Mouse (Mus musculus): ENCODE data around the gene 1700037C18Rik.

Gene 1700037C18Rik

GRCm38 (mm10) chr16:3908537-3909111 is at the start of gene 1700037C18Rik, which contains the start of gene Cluap1:
Gene 1700037C18Rik, minus strand, starts transcription at chr16:3908689.
Gene Cluap1, plus strand, starts transcription at chr16:3908801.
- DNase-seq (ENCODE audit: low read depth, low spot score), result peak; percentile 85

- DNase-seq (ENCODE audit: low read depth, low spot score), result no peak
Measured at GRCm38 (mm10) chr16:3956369-3956768, 47.9 kb upstream of the 1700037C18Rik start.

DNA sequence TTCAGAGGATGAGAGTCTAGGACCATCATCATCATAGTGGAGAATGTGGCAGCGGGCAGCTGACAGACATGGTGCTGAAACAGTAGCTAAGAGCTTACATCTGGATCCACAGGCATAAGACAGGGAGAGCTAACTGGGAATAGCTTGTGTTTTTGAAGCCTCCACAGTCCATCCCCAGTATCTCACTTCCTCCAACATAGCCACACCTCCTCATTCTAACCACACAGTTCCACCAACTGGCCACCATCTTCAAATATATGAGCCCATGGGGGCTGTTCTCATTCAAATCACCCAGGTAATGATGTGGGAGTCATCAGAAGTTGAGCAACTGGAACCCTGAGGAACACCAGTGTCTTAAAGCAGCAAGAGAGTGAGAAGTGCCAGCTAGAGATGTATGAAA is 42.7 kb upstream of the 1700037C18Rik start:
- DNase-seq (ENCODE audit: low read depth, low spot score), result no peak

DNA sequence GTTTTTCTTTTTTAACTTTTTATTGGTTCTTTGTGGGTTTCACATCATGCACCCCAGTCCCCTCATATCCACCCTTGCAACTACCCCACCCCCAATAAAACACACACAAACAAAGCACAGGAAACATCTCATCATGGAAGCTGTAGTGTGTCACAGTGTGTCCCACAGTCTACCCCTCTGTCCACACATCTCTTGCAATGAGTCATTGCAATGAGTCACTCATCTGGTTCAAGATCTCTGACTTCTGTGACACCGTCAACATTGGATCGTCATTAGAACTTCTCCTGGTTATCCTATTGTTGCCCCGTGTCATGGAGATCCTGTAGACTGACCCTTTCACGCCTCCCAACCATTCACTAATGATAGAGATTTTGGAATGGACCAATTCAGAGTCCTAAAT is 26.2 kb upstream of the 1700037C18Rik start:
- DNase-seq (ENCODE audit: low read depth, low spot score), result no peak

GRCm38 (mm10) chr16:3934091-3934490 is 25.6 kb upstream of the 1700037C18Rik start:
- no peak for DNase-seq (ENCODE audit: low read depth, low spot score)

GRCm38 (mm10) chr16:3933536-3933935 is 25.0 kb upstream of the 1700037C18Rik start:
- DNase-seq (ENCODE audit: low read depth, low spot score), result no peak

GRCm38 (mm10) chr16:3929151-3929550 is 20.7 kb upstream of the 1700037C18Rik start:
- no peak for DNase-seq (ENCODE audit: low read depth, low spot score)

- DNase-seq (ENCODE audit: low read depth, low spot score), result no peak
Measured at GRCm38 (mm10) chr16:3928582-3928981, 20.1 kb upstream of the 1700037C18Rik start.

DNA sequence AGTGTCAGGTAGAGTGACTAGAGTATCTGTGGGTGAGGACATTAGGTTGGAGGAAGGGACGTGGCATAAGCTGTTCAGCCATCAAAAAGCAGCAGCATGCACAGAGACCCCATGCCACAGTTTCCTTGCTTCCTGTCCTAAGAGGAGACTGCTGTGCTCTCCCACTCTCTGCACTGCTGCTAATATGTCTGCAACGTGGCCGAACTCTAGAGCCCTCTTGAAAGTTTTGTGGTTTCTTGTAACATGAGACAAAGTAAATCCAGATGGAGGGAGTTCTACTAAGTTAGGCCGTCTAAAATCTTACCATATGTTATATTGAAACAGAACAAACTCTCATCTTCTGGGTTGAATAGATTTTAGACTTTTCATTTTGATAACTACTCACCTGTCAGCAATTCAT is 15.5 kb upstream of the 1700037C18Rik start:
- DNase-seq (ENCODE audit: low read depth, low spot score), result no peak

DNA sequence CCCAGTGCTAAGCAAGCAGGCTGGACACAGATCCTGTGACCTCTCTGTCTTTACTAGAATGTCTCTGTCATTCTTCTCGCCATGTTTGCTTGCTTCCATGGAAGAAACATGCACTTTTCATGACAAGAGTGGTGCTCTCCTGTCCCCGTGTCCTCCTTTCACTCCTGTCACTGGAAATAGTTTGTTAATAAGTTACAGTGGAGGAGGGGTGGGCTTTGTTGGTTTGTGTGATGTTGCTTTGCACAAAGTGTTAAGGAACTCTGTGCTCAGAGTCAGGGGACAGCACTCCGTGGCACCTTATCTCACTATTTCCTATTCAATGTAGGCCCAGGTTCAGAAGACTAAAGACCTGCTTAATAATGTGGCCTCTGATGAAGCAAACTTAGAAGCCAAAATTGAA is 15.0 kb upstream of the 1700037C18Rik start:
- no peak for DNase-seq (ENCODE audit: low read depth, low spot score)

- no peak for DNase-seq (ENCODE audit: low read depth, low spot score)
Measured at GRCm38 (mm10) chr16:3920756-3921155, 12.3 kb upstream of the 1700037C18Rik start.

GRCm38 (mm10) chr16:3909118-3909517 is 629 bp upstream of the 1700037C18Rik start:
- no peak for DNase-seq (ENCODE audit: low read depth, low spot score)

GRCm38 (mm10) chr16:3907471-3907870 is 1.0 kb downstream of the 1700037C18Rik start:
- no peak for DNase-seq (ENCODE audit: low read depth, low spot score)

- DNase-seq (ENCODE audit: low read depth, low spot score), result no peak
Measured at GRCm38 (mm10) chr16:3896553-3896952, 11.9 kb downstream of the 1700037C18Rik start.

DNA sequence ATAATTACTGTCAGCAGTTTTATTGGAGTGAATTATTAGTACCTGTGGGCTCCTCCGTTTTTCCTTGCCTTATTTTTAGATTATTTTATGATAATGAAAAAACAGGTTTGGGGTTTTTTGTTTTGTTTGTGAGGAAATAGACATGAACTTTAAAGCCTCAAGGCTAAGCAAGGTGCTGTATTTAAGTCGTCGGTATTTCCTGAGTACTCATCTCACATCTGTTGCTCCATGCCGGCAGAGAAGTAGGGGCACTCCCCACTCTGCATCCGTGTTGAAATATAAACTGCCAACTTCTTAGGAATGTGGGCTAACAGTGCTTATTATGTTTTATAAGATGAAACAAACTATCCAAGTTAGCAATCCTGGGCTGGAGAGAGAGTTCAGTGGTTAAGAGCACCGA is 12.4 kb downstream of the 1700037C18Rik start:
- DNase-seq (ENCODE audit: low read depth, low spot score), result no peak

DNA sequence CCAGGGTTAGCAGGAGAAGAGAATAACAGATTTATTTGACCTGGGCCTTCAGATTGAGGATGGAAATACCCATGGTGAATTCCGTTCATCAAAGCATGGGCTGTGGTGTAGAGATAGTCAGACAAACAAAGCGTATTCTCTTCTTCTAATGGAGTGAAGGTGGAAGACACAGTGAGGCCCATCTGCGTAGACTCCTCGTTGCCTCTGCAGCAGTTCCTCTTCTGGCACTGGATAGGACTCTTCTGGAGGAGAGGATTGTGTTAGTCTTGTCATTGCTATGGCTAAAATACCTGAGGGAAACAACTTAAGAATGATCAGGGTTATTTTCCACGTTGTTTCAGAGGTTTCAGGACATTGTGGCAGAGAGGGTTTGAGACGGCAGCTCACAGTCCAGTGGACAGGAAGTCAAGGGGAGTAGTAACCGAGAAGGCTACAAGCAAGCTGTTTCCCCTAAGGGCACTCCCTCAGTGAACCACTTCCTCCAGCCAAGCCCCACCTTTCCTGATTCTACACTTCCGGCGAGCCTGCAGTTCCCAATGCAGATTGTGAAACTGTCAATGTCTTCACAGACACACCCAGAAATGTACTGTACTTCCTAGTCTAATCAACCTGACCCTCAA is 13.2 kb downstream of the 1700037C18Rik start:
- DNase-seq (ENCODE audit: low read depth, low spot score), result no peak

GRCm38 (mm10) chr16:3893739-3894138 is 14.8 kb downstream of the 1700037C18Rik start:
- no peak for DNase-seq (ENCODE audit: low read depth, low spot score)

- DNase-seq (ENCODE audit: low read depth, low spot score), result no peak
Measured at GRCm38 (mm10) chr16:3891621-3892295, 16.7 kb downstream of the 1700037C18Rik start.

DNA sequence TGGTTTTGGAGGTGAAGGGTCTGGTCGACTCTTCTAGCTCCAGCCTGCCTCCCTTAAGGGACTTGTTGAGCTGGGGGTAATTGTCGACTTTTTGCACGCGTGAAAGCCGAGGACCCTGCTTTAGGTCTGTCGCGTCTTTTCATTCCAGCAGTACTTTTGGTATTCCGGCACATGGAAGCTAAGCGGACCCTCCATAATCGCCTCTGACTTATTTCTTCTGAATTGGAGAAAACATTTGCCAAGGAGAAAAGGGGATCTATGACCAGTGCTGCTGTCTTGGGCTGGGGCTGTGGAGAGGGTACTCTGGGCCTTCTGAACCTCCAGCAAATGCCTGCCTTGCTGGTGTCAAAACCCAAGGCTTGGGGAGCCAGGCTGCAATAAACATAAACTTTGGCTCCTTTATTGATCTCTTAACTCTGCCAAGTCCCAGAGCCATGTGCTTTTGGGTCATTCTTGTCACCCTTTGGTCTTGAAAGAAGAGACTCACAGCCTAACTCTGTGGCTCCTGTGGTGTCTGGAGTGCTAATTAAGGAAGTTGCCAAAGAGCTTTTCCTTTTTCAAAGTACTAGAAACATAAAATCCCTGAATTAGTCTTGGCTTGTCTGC is 23.3 kb downstream of the 1700037C18Rik start:
- DNase-seq (ENCODE audit: low read depth, low spot score), result no peak

GRCm38 (mm10) chr16:3884201-3885064 is 24.1 kb downstream of the 1700037C18Rik start, which contains the start of the genes Zfp597 and Gm20695:
Gene Zfp597, minus strand, starts transcription at chr16:3884561.
Gene Gm20695, plus strand, starts transcription at chr16:3884648.
- peak; percentile 84 for DNase-seq (ENCODE audit: low read depth, low spot score)

DNA sequence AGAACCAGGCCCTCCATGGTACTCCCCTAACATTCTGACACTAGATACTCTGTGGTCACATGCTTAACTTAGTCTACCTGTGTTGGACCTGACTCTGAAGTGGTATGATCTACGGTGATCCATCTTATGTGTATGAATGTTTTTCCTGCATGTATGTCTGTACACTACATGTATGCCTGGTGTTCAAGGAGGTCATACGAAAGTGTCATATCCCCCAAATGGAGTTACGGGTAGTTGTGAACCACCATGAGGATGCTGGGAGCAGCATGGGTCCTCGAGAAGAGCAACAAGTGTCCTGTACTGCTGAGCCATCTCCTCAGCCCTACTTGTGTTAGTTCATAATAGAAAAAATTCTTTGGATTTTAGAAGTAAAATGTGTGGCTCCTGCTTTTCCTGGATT is 32.1 kb downstream of the 1700037C18Rik start:
- DNase-seq (ENCODE audit: low read depth, low spot score), result no peak

Measured in brain, embryonic 18.5 days (tissue).